Mouse (Mus musculus) Patski (cell line): ENCODE measurements around the gene Qk. TPM values are rescaled to one million over a fixed set of nuclear protein-coding genes. Genes with fewer than 3 reads are reported as not detected.

Experiments used
- ATAC-seq: fragments of 100-300 bp; one replicate; pipeline ENCODE4 v1.8.0; 2021
- CTCF ChIA-PET: fragments of 350-600 bp; sonication (Branson Sonifier 250); formaldehyde crosslinking; loops from one replicate; lab custom pipeline; 2022; ENCODE audit warnings: inconsistent platforms; lab: Charles Lee
- POLR2A ChIA-PET: fragments of 350-600 bp; sonication (Branson Sonifier 250); formaldehyde crosslinking; loops from one replicate; lab custom pipeline; 2022; ENCODE audit warnings: antibody characterized with exemption, inconsistent platforms; lab: Charles Lee
- DNase-seq: peaks from one replicate; pipeline ENCODE4 v3.0.0-alpha.2; 2011; ENCODE audit warnings: low read depth, low spot score
- H3K27me3 ChIP-seq: fragments of 371-371 bp; one replicate; pipeline ENCODE4 v1.5.1; 2021
- CTCF ChIP-seq: fragments of 100-300 bp; IDR thresholded peaks from one replicate; pipeline ENCODE4 v1.5.1; 2021
- in situ Hi-C: fragments of 300-500 bp; cut with MboI; formaldehyde crosslinking; loops from 3 replicates; pipeline ENCODE4 v1.11.1; 2018; ENCODE audit warnings: low pct_unique_long_range_greater_than_20kb, mixed read lengths
- polyA plus RNA-seq: library from polyadenylated mRNA; unstranded; gene quantifications from one replicate; pipeline ENCODE4 v1.2.3, GENCODE M21; 2021

Gene Qk
- 96.5 TPM for polyA plus RNA-seq

DNA sequence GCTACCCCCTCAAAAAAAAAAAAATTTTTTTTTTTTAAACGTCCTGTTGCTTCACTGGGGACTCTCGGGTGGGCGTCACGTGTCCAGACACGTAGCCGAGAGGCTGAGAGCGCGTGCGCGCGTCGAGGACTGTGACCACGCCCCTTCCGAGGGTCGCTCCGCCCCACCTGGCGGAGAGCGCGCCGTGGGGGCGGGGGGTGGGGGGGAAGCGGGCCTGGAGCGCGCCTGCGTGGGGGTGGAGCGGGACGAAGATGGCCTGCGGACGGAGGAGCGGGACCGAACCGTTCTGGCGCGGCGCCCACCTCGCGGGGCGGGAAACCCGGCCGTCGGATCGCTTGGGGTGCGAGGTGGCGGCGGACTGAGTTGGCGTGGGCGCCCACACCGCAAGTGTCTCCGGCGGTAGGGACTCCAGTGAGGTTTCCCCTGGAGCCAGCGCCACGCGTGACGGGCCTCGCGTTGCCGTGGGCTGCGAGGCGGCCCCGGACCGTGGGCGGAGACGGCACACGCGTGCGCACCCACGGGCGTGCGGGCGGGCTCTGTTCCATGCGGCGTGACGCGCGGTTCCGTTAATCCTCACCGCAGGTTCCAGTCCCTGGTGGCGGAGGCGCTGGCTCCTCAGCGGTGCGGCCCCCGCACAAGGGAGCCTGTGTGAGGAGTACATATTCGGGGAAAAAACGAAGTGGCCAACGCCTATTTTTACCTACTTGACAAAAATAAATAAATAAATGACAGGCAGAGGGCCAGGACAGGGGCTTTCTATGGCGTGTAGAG lies at the start of gene Qk:
Gene Qk, minus strand, starts transcription at position 170 of the 771 bp plus-strand sequence.
- in situ Hi-C loops = loop anchor here (5.0 to 25.0 kb wide), 4 partner anchors 235 to 1158 kb away; no protein-coding TSS in a partner anchor
- CTCF ChIA-PET = no interaction called here
- no peaks in the 10 kb centered on the region for H3K27me3 ChIP-seq
- DNase-seq (peak; percentile 77), ATAC-seq (peak; percentile 42)
- no peak for TF ChIP-seq CTCF
- POLR2A ChIA-PET = no interaction called here

GRCm38 (mm10) chr17:10367044-10367443 lies 47.4 kb upstream of the Qk start:
- CTCF ChIA-PET = no interaction called here
- POLR2A ChIA-PET = no interaction called here
- DNase-seq (no peak), ATAC-seq (no peak)
- in situ Hi-C loops = no loop called here
- no peak for TF ChIP-seq CTCF
- no peaks in the 10 kb centered on the region for H3K27me3 ChIP-seq

DNA sequence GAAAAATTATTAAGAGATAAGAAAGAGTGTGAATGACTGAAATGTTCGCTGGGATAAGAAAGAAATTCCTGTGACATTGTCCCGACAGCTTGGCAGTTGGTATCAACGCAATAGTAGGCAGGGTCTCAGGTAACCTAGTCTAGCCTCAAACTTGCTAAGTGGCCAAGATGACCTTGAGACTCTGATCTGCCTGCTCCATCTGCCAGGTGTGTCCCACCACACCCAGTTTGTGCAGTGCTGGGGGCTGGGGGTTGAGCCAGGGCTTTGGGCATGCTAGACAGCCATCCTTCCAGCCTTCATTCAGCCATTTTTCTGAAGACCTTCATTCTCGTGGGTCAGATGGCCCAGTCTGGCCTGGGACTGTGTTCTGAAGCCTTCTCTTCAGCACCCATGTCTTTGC lies 46.9 kb upstream of the Qk start:
- no peak for TF ChIP-seq CTCF
- in situ Hi-C loops = no loop called here

GRCm38 (mm10) chr17:10365501-10366482 lies 46.1 kb upstream of the Qk start:
- H3K27me3 ChIP-seq = no peaks in the 10 kb centered on the region
- no peak for DNase-seq
- CTCF ChIA-PET = no interaction called here
- POLR2A ChIA-PET = no interaction called here
- TF ChIP-seq CTCF = no peak
- in situ Hi-C loops = no loop called here
- ATAC-seq = no peak

More for the DNA sequence above, 46.9 kb upstream of the Qk start:
- CTCF ChIA-PET = no interaction called here
- no peaks in the 10 kb centered on the region for H3K27me3 ChIP-seq
- no peak for ATAC-seq
- POLR2A ChIA-PET = no interaction called here
- no peak for DNase-seq

GRCm38 (mm10) chr17:10363151-10363550 lies 43.5 kb upstream of the Qk start:
- ATAC-seq = no peak
- TF ChIP-seq CTCF = no peak
- in situ Hi-C loops = no loop called here
- POLR2A ChIA-PET = no interaction called here
- DNase-seq = no peak
- no peaks in the 10 kb centered on the region for H3K27me3 ChIP-seq
- CTCF ChIA-PET = no interaction called here

DNA sequence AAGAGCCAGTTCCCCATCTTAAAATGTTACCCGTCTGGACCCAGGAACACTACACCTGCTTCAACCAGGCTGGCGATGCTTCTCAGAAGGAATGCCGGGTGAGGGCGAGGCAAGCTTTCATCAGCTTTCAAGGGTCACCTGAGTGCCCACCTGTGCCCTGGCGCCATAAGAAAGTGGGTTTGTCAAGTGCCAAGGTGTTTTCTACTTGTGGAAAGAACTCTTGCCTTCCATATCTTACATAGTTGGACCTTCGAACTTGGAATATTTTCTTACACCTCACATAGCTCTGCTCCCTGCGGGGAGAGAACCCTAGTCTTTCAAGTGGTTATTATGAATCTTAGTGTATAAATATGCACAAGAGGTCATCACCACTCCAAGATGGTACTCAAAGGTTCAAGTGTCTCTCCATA lies 42.2 kb upstream of the Qk start:
- ATAC-seq (no peak), DNase-seq (no peak)
- in situ Hi-C loops = no loop called here
- ChIA-PET CTCF (no interaction called here), POLR2A (no interaction called here)
- H3K27me3 ChIP-seq = no peaks in the 10 kb centered on the region
- no peak for TF ChIP-seq CTCF

DNA sequence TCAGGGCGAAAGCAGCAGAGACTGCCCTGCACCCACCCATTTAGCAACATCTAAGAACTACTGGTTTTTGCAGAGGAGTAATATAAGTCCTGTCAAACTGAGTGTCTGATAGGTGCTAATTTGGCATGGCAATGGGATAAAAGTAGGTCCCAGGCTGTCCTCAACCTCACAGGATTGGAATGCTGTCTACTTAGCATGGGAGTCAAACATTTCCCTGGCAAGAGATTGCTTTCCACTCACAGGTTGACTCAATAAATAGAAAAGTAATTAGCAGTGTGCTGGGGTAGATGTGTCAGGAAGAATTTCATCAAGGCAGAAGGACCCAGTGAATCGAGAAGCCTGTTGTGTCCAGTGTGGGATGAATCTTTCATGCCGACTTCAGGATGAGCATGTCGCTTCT lies 41.1 kb upstream of the Qk start:
- ChIA-PET POLR2A (interaction anchor here (1.0 kb wide), 1 partner anchor 10 kb away, joined by 3 read pairs; no protein-coding TSS in a partner anchor), CTCF (no interaction called here)
- no peak for TF ChIP-seq CTCF
- DNase-seq (peak; percentile 38), ATAC-seq (peak; percentile 72)
- H3K27me3 ChIP-seq = no peaks in the 10 kb centered on the region
- in situ Hi-C loops = no loop called here

GRCm38 (mm10) chr17:10359466-10359865 lies 39.8 kb upstream of the Qk start:
- no peak for DNase-seq
- CTCF ChIA-PET = no interaction called here

DNA sequence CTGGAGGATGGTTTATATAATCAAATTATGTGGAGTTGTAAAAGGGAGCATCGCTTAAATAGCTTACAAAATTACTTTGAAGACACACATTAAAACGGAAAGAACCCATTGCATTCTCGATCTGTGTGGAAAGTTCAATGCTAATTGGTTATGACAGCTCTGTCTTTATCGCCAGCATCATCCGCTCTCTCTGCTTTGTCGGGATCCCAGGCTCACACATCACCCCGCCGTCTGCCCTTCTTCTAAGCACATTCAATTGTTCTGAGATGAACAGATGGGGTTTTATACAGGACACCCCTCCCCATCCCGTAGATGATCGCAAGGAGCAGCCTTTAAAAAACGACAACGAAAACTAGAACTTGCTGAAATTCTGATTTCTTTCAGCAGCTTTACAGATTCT lies 37.7 kb upstream of the Qk start:
- ChIA-PET CTCF (interaction anchor here (1.1 kb wide), 1 partner anchor 10 kb away, joined by 4 read pairs; no protein-coding TSS in a partner anchor), POLR2A (no interaction called here)
- DNase-seq (no peak), ATAC-seq (no peak)
- in situ Hi-C loops = no loop called here
- no peak for TF ChIP-seq CTCF
- no peaks in the 10 kb centered on the region for H3K27me3 ChIP-seq

More at GRCm38 (mm10) chr17:10359466-10359865, 39.8 kb upstream of the Qk start:
- H3K27me3 ChIP-seq = no peaks in the 10 kb centered on the region
- POLR2A ChIA-PET = no interaction called here
- ATAC-seq = no peak
- TF ChIP-seq CTCF = no peak
- in situ Hi-C loops = no loop called here

GRCm38 (mm10) chr17:10356294-10356693 lies 36.6 kb upstream of the Qk start:
- no peak for DNase-seq
- TF ChIP-seq CTCF = no peak
- H3K27me3 ChIP-seq = no peaks in the 10 kb centered on the region
- no peak for ATAC-seq
- ChIA-PET POLR2A (no interaction called here), CTCF (interaction anchor here (1.1 kb wide), 2 partner anchors 9 to 11 kb away, joined by 4 to 5 read pairs; no protein-coding TSS in a partner anchor)
- in situ Hi-C loops = no loop called here
